Mouse (Mus musculus) stomach, embryonic 16.5 days (tissue): Measurements from ENCODE around the gene Gm13697. TPM values are rescaled to one million over a fixed set of nuclear protein-coding genes. Genes with fewer than 3 reads are reported as not detected.
"Not testable (repeated sequence)": the region's sequence is repeated elsewhere in the genome, so short reads cannot be mapped to it uniquely, and the experiment has no call there.

ENCODE experiments used
- ATAC-seq: fragments of 200-750 bp; cut with Nextera tagmentation; 2 replicates; pipeline ENCODE4 v1.8.0; 2017; ENCODE audit warnings: moderate number of reproducible peaks, moderate TSS enrichment; ENCODE audit not compliant: insufficient read depth, low FRiP score
- H3K27ac ChIP-seq: fragments of 300-500 bp; sonication (generic); 2 replicates; pipeline ENCODE4 v1.5.1; 2014; ENCODE audit warnings: low read length
- H3K27me3 ChIP-seq: fragments of 300-500 bp; sonication (generic); 2 replicates; pipeline ENCODE4 v1.6.1; 2014; ENCODE audit warnings: low read length, control low read depth, mixed read lengths; ENCODE audit not compliant: control insufficient read depth, insufficient read depth
- H3K36me3 ChIP-seq: fragments of 300-500 bp; sonication (generic); 2 replicates; pipeline ENCODE4 v1.6.1; 2014; ENCODE audit warnings: low read length; ENCODE audit not compliant: control insufficient read depth, insufficient read depth
- H3K4me1 ChIP-seq: fragments of 300-500 bp; sonication (generic); 2 replicates; pipeline ENCODE4 v1.6.1; 2014; ENCODE audit warnings: low read length, control low read depth, mixed read lengths; ENCODE audit not compliant: control insufficient read depth, insufficient read depth
- H3K4me2 ChIP-seq: fragments of 300-500 bp; sonication (generic); 2 replicates; pipeline ENCODE4 v1.6.1; 2014; ENCODE audit warnings: low read depth, low read length, mixed read lengths
- H3K4me3 ChIP-seq: fragments of 300-500 bp; sonication (generic); replicated peaks from 2 replicates; pipeline ENCODE4 v1.5.1; 2014; ENCODE audit warnings: mild to moderate bottlenecking, low read length
- H3K9ac ChIP-seq: fragments of 300-500 bp; sonication (generic); 2 replicates; pipeline ENCODE4 v1.6.1; 2014; ENCODE audit warnings: low read length
- H3K9me3 ChIP-seq: fragments of 300-500 bp; sonication (generic); replicated peaks from 2 replicates; pipeline ENCODE4 v1.6.1; 2016; ENCODE audit warnings: low read length, control low read depth; ENCODE audit not compliant: control insufficient read depth
- WGBS: fragments of 180-500 bp; shearing (Covaris S2); extraction: QIAGEN DNeasy Blood & Tissue Kit; methylation state at CpG from one replicate; pipeline ENCODE4 v1.1.7; 2014; 5-methylcytosine and 5-hydroxymethylcytosine counted together
- polyA plus RNA-seq: library from polyadenylated mRNA; unstranded; fragments of >200 nt; fragmentation: Nextera tagmentation; extraction: Ambion mirVana; gene quantifications from 2 replicates; pipeline ENCODE4 v1.2.1, GENCODE M21; 2015

The Gm13697 gene
- not detected in 2 replicates for polyA plus RNA-seq

- no CpG with 5 or more reads among the region's 6 CpGs for WGBS
These were observed at the start of gene Gm13697 for GRCm38 (mm10) chr2:83984443-83984842. Gene Gm13697 (plus strand): TSS chr2:83984743.

GRCm38 (mm10) chr2:83940931-83941361 lies 43.6 kb upstream of the Gm13697 start, which contains the start of gene Zswim2:
Gene Zswim2 (minus strand): TSS chr2:83941228.
- no peaks in the 10 kb centered on the region for H3K4me1 ChIP-seq
- no peaks in the 10 kb centered on the region for H3K9me3 ChIP-seq
- H3K27me3 ChIP-seq = no peaks in the 10 kb centered on the region
- peak within 1 kb of the TSS; percentile 40 for H3K4me2 ChIP-seq
- ATAC-seq = peak; percentile 64
- peak within 1 kb of the TSS; percentile 25 for H3K4me3 ChIP-seq
- no peak within 1 kb of the TSS for H3K9ac ChIP-seq
- WGBS = 2% methylated on average over 20 of the region's 20 CpGs
- no peaks in the 10 kb centered on the region for H3K36me3 ChIP-seq
- no peak within 1 kb of the TSS for H3K27ac ChIP-seq

More at GRCm38 (mm10) chr2:83984443-83984842, at the start of gene Gm13697:
- H3K27ac ChIP-seq, H3K36me3 ChIP-seq, H3K4me2 ChIP-seq, H3K9me3 ChIP-seq, H3K4me1 ChIP-seq, H3K9ac ChIP-seq, H3K4me3 ChIP-seq, H3K27me3 ChIP-seq, ATAC-seq: not testable (repeated sequence)

GRCm38 (mm10) chr2:83941378-83941777 lies 43.2 kb upstream of the Gm13697 start:
- Histone ChIP-seq H3K4me1 (no peaks in the 10 kb centered on the region), H3K36me3 (no peaks in the 10 kb centered on the region), H3K4me3 (peak overlapping the region; percentile 25), H3K4me2 (peak overlapping the region; percentile 40), H3K9ac (no peak overlapping the region), H3K27me3 (no peaks in the 10 kb centered on the region), H3K9me3 (no peaks in the 10 kb centered on the region), H3K27ac (no peak overlapping the region)
- WGBS = 28% methylated on average over 3 of the region's 3 CpGs
- no peak for ATAC-seq

- no peaks in the 10 kb centered on the region for H3K36me3 ChIP-seq
- no peak overlapping the region for H3K4me3 ChIP-seq
- H3K4me2 ChIP-seq = no peak overlapping the region
- no peaks in the 10 kb centered on the region for H3K9me3 ChIP-seq
- no peak overlapping the region for H3K9ac ChIP-seq
- 55% methylated on average over 4 of the region's 4 CpGs for WGBS
- no peak overlapping the region for H3K27ac ChIP-seq
- H3K27me3 ChIP-seq = no peaks in the 10 kb centered on the region
- ATAC-seq = no peak
- H3K4me1 ChIP-seq = no peaks in the 10 kb centered on the region
These were observed 42.8 kb upstream of the Gm13697 start for GRCm38 (mm10) chr2:83941792-83942191.

GRCm38 (mm10) chr2:83955393-83955792 lies 29.1 kb upstream of the Gm13697 start, which contains the start of gene Gm13698:
Gene Gm13698 (plus strand): TSS chr2:83955693.
- H3K9me3 ChIP-seq = not testable (repeated sequence)
- WGBS = no CpG with 5 or more reads among the region's 6 CpGs

GRCm38 (mm10) chr2:83961203-83961602 lies 23.3 kb upstream of the Gm13697 start, which contains the start of gene Gm13693:
Gene Gm13693 (plus strand): TSS chr2:83961503.
- ATAC-seq, H3K27ac ChIP-seq, H3K4me3 ChIP-seq, H3K9ac ChIP-seq, H3K4me2 ChIP-seq, H3K36me3 ChIP-seq, H3K4me1 ChIP-seq, H3K9me3 ChIP-seq, H3K27me3 ChIP-seq: not testable (repeated sequence)
- no CpG with 5 or more reads among the region's 6 CpGs for WGBS

More at GRCm38 (mm10) chr2:83955393-83955792, 29.1 kb upstream of the Gm13697 start, which contains the start of gene Gm13698:
- H3K4me1 ChIP-seq, H3K4me3 ChIP-seq, H3K27ac ChIP-seq, ATAC-seq, H3K27me3 ChIP-seq, H3K36me3 ChIP-seq, H3K4me2 ChIP-seq, H3K9ac ChIP-seq: not testable (repeated sequence)

- not testable (repeated sequence) for H3K4me3 ChIP-seq, H3K4me2 ChIP-seq, H3K9ac ChIP-seq, H3K27me3 ChIP-seq, H3K36me3 ChIP-seq, H3K4me1 ChIP-seq, H3K27ac ChIP-seq, H3K9me3 ChIP-seq, ATAC-seq
- WGBS = no CpG with 5 or more reads among the region's 6 CpGs
These were observed 17.5 kb upstream of the Gm13697 start, which contains the start of gene Gm13695 for GRCm38 (mm10) chr2:83967013-83967412. Gene Gm13695 (plus strand): TSS chr2:83967313.

GRCm38 (mm10) chr2:83972823-83973222 lies 11.7 kb upstream of the Gm13697 start, which contains the start of gene Gm13696:
Gene Gm13696 (plus strand): TSS chr2:83973123.
- not testable (repeated sequence) for H3K9me3 ChIP-seq, ATAC-seq
- no CpG with 5 or more reads among the region's 6 CpGs for WGBS

GRCm38 (mm10) chr2:83978633-83979032 lies 5.9 kb upstream of the Gm13697 start, which contains the start of gene Gm13694:
Gene Gm13694 (plus strand): TSS chr2:83978933.
- not testable (repeated sequence) for H3K9ac ChIP-seq, H3K27me3 ChIP-seq, H3K9me3 ChIP-seq, H3K4me2 ChIP-seq, H3K36me3 ChIP-seq, H3K27ac ChIP-seq, H3K4me1 ChIP-seq, ATAC-seq, H3K4me3 ChIP-seq
- no CpG with 5 or more reads among the region's 6 CpGs for WGBS

More at GRCm38 (mm10) chr2:83972823-83973222, 11.7 kb upstream of the Gm13697 start, which contains the start of gene Gm13696:
- not testable (repeated sequence) for H3K36me3 ChIP-seq, H3K27ac ChIP-seq, H3K27me3 ChIP-seq, H3K9ac ChIP-seq, H3K4me1 ChIP-seq, H3K4me3 ChIP-seq, H3K4me2 ChIP-seq
